Mouse (Mus musculus): ENCODE measurements at regions not wholly inside any gene's neighbourhood (a gene's known extent, or its start where the extent isn't known, plus 50 kb on each side); places are given as distances from the start of the nearest gene placed in this dataset.

DNA sequence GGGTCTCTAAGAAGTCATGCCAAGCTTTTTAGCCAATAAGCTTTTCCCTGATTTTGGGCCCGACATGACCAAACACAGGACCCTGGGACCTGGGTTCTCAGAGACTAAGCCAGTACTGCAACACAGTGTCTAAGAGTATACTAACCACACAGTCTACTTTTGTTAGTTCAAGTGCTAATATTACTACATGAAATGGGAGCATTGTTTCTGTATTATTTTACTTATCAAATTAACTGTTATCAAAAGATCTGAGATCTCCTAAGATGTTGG, 120.7 kb upstream of the BC052040 start:
- TF ChIP-seq CTCF (IDR thresholded peaks at IDR 0.05; ENCODE audit: low read depth, low read length) (no peak), GATA1 (IDR thresholded peaks at IDR 0.05; ENCODE audit: borderline replicate concordance, low read length) (no peak), POLR2AphosphoS5 (IDR thresholded peaks at IDR 0.05; ENCODE audit: insufficient replicate concordance, low read depth, low read length) (no peak), GATA2 (IDR thresholded peaks at IDR 0.05; ENCODE audit: borderline replicate concordance, low read depth, low read length) (no peak)
